Mouse (Mus musculus) right cerebral cortex, adult 18-20 months (tissue): ENCODE data around the gene Pigu.

Source experiments
- DNase-seq: peaks from one replicate; pipeline ENCODE4 v3.0.0; 2022; ENCODE audit warnings: mixed read lengths

Pigu gene

DNA sequence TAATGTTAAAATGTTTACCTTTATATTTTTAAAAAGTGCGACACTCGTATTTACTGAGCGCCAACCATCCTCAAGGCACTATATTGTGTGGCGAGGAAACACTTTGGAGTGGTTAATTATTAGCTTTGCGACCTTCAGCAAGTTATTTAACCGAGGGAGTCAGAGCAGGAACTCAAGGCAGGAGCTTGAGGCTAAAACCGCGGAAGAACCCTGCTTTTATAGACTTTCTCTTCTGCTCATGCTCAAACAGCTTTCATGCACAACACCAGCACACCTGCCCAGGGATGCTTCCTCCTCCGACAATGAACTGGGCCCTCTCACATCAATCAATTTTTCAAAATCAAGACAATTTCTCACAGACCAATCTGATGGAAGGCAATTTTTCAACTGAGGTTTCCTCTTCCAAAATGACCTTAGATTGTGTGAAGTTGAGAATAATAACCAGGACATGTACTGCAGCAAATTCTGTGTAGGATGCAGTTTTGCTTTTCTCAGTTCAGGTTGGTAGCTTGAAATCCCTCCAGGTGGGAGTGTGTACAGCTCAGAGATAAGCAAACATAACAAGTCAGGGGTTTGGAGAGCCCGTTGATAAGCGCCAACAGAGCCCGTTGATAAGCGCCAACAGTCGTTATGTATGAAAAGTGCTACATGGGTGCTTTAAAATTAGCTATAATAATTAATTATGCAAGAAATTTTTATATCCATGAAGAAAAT lies 613 bp upstream of the Pigu start:
- peak; percentile 17 for DNase-seq

- no peak for DNase-seq
Observed at GRCm38 (mm10) chr2:155354402-155354801, 2.8 kb downstream of the Pigu start.

GRCm38 (mm10) chr2:155346670-155347069 lies 10.6 kb downstream of the Pigu start:
- DNase-seq: no peak

GRCm38 (mm10) chr2:155340166-155340565 lies 17.1 kb downstream of the Pigu start:
- DNase-seq: no peak

DNA sequence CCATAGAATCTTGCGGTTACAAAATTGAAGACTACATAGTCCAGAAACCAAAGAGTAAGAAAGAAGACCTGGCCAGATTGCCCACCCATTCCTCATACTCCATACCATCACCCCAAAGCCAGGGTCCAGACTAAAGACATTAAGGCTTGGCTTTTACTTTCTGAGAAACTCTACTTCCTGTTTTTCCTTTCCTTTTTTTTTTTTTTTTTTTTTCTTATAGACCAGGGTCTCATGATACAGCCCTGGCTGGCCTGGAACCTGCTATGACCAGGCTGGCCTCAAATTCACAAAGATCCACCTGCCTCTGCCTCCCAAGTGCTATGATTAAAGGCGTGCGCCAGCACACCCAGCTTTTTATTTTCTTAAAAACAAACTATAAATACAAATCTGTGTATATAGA lies 21.0 kb downstream of the Pigu start:
- DNase-seq: no peak

DNA sequence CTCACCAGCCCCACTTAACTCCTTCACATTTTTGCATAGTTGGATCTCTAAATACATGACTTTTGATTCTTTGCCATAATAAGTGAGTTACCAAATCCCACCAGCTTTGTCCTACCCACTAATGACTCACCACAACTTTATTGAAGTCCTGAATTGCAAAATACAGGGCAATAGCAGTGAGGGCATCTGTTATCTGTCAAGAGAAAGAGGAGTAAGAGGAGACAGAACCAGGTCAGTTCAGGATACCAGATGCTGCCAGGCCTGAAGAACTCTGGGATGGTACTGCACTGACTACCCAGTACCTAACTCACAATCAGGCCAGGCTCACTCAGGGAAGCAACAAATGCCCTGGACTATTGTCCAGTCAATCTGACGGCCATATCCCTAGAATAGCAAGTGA lies 22.0 kb downstream of the Pigu start:
- no peak for DNase-seq

DNA sequence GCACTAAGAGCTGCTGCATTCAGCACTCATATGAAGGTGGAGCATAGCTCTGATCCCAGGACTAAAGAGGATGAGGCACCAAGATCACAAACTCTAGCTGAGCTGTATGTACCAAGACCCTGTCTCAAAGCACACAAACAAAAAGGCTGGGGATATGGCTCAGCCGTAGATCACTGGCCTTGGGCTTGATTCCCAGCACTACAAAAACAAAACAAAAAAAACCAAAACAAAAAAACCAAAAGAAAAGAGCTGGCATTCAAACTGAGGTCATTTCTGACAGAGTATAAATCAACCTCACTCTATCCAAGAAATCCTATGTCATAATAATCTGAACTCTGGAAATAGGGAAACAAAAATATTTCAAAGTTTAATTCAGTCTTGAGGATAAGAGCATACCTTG lies 23.8 kb downstream of the Pigu start:
- no peak for DNase-seq

DNA sequence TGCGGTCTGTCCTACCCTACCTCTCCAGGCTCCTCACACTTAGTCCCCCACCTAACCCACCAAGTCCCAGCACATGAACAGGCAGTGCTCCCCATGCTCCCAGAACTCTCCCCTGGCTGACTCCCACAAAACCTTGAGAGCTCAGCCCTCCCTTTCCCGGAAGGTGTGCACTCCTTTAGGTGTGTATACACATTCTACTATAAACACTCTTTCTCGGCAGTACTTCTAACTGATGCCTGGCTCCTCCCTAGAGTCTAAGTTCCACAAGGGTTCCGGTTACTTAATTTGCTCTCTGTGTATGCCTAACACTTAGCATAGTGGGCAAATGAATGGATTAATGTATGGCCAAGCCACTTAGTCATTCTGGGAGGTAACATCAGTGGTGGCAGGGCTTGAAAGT lies 25.9 kb downstream of the Pigu start:
- no peak for DNase-seq

DNA sequence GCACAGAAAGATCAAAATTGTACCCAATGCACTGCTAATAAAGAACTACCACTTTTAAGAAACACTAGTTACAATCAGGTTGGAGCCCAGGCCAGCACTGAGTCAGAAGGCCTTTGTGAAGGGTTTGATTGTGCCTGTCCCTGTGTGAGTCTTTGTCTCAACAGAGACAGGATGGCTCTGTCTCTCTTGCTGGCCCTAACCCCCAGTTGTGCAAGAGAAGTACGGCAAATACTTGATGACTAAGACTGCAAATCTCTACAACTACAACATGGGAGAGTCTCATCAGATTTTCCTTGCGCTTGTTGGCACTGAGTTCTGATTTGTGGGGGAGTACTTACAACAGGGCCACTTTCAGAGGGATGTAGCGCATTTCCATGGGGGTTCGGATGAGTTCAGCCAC lies 26.4 kb downstream of the Pigu start:
- peak; percentile 9 for DNase-seq

DNA sequence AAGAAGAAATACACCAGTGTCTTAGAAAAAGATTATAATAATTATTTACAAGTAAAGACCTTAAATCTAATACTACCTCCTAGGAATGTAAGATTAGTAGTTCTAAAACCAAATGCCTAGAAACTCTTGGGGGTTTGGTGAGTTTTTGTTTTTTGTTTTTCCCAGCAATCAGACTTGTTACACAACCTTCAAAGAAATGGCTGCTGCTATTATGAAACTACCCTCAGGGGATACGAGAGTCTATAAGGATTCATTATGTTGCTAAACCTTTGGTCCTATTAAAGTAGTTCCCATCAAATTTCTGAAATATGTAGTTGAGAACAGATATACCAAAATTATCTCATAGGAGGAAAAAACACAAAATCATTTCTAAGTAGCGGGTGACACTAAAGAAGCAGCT lies 27.5 kb downstream of the Pigu start:
- DNase-seq: no peak

DNA sequence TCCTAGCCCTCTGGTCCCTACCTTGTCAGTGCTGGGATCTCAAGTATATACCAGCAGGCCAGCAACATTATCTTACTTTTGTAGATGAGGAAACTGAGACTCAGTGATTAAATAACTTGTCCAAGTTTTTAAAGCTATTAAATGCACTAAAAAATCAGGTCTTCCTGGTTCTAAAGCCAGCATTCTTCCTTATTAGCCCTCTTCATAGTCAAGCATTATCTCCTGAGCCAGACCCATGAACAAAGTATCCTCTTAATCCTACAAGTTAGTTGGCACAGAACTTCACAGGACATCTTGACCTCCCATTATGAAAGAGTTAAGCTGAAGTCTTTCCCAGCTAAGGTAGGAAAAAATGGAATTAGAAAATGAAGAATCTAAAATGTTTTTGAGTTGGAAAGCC lies 28.3 kb downstream of the Pigu start:
- DNase-seq: no peak

DNA sequence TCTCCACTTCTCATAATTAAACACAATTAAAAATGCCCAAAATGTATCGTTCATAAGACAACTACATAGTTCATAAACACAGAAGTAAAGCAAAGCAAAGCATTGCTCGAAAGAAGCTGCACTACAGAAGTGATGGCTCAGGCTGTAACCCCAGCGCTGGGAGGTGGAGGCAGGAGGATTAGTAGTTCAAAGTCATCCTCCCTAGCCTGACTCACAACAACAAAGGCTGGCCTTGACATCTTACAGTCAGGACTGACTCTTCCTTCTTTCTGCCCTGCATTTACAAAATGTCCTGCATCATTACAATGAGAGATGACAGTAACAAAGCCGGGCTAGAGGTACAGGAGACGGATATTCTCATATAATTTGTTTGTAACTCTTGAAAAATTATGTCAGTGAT lies 29.3 kb downstream of the Pigu start:
- no peak for DNase-seq

DNA sequence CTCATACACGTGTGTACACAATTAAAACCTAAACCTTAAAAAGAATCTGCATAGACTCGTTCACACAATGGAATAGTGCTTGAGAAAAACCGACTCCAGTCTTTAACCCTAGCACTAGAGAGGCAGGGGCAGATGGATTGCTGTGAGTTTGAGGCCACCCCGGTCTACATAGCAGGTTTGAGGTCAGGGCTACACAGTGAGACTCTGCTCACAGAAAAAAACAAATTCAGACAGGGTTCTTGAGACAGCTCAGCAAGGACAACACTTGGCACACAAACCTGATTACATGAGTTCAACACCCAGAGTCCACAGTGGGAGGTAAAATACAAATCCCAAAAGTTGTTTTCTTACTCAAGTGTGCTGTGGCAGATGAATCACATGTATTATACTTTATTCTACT lies 31.2 kb downstream of the Pigu start:
- no peak for DNase-seq

DNA sequence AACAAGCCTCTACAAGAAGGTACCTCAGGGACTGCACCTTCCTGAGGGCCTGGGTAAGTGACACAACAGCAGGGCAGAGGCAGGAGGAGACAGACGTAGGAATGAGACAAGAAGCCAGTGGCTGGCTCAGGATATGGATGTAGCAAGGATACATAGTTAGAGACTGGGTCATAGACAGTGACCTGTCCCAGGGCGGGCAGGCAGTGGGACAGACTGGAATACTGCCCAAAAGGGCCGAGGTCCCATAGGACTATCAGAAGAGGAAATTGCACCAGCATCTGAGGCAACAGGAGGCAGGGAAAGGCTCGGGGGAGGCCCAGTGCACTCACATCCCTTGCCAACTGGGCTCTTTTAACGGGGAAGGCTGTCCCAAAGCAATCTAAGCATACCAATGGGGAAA lies 36.6 kb downstream of the Pigu start:
- no peak for DNase-seq

DNA sequence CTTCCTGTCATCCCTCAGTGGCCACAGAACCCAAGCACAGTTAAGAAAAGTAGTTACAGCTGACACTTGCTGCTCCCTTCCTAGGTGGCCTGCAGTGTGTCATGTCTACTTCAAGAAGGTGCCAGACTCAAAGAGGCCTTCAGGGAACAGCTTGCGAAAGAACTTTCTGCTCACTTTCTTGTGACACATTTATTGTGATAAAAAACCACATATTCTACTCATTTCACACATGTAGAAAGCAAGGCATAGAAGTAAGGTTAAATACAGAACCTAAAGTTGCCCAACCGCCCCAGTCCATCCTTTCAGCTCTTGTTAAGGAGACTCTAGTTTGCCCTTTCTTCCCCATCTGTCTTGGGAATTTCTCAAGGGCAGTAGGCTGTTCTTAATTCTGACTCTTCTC lies 38.6 kb downstream of the Pigu start:
- DNase-seq: no peak

GRCm38 (mm10) chr2:155313671-155314070 lies 43.6 kb downstream of the Pigu start:
- no peak for DNase-seq

- DNase-seq: no peak
Observed at GRCm38 (mm10) chr2:155308936-155309592, 48.2 kb downstream of the Pigu start.

GRCm38 (mm10) chr2:155299563-155299962 lies 57.7 kb downstream of the Pigu start:
- no peak for DNase-seq

GRCm38 (mm10) chr2:155295453-155295852 lies 61.8 kb downstream of the Pigu start:
- no peak for DNase-seq

GRCm38 (mm10) chr2:155293946-155294345 lies 63.3 kb downstream of the Pigu start:
- DNase-seq: no peak

GRCm38 (mm10) chr2:155293382-155293781 lies 63.8 kb downstream of the Pigu start:
- no peak for DNase-seq

DNA sequence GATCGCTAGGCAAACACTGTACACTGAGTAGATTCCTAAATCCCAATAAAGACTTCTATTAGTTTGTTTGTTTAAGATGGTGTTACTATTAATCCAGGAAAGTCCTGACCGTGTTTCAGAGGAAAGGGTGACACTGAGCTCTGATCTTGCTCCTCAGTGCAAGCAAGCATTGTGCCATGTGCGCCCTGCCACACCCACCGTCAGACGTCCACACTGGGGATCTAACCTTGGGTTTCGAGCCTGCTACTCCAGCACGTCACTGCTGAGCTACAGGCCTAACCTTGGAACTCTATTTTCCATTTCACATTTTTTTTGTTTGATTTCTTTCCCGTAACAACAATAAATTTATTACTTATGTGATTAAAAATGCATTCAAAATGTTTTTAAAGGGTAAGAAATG lies 67.2 kb downstream of the Pigu start:
- DNase-seq: no peak

DNA sequence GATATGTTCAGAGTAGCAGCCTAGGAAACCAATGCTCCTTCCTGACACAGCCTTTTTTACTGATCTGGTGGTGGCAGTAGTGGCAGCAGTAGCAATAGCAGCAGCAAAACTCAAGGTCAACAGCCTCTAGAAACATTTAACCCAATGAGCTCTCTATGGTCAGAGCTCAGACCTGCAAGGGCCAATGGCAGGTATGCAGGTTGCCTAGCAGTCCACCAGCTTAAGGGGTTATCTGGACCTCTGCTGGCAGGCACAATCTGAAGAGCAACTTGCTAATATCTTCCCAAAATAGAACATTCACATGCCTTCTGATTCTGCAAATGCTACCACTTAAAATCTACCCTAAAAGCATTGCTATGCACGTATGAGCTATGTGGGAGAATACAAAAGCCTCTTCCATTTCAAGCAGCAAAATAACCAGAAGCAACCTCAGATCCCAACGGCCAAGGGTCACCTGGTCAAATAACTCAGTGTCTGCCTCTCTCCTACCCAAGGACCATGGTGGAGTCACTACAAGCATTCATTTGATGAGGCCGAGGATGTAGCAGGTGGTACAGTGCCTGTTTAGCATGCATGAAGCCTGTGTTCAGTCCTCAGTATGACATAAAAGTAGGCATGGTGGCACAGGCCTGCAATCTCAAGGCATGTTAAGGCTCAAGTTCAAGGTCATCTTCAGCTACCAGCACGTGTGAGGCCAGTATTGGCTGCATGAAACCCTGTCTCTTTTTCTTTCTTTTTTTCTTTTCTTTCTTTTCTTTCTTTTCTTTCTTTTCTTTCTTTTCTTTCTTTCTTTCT lies 69.6 kb downstream of the Pigu start:
- DNase-seq: no peak

DNA sequence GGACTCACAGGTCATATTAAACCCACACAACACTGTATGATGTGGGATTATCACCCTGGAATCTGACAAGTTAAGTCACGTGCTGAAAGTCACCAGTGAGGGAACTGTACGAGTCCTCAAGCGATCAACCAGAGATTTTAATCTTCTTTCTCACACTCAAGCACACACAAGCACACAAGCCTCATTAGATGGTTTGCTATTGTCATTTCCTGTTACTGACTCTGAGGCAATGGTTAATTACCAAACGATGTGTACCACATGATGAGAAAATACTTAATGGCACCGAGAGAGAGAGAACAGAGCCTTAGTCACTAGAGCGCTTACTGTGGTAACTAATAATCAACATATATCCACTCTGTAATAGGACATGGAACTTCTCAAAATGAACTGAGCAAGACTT lies 71.5 kb downstream of the Pigu start:
- DNase-seq: no peak
